Mouse (Mus musculus) forebrain, embryonic 12.5 days (tissue): ENCODE measurements around the gene Ddah2. TPM values are rescaled to one million over a fixed set of nuclear protein-coding genes. Genes with fewer than 3 reads are reported as not detected.
"Not testable (repeated sequence)": the region's sequence is repeated elsewhere in the genome, so short reads cannot be mapped to it uniquely, and the experiment has no call there.

Source experiments
- ATAC-seq: fragments of 200-750 bp; cut with Nextera tagmentation; 2 replicates; pipeline ENCODE4 v1.8.0; 2017; ENCODE audit warnings: moderate TSS enrichment; ENCODE audit not compliant: low FRiP score
- H3K27ac ChIP-seq: fragments of 300-500 bp; sonication (generic); 2 replicates; pipeline ENCODE4 v1.5.1; 2016; ENCODE audit warnings: mild to moderate bottlenecking
- H3K27me3 ChIP-seq: fragments of 300-500 bp; sonication (generic); 2 replicates; pipeline ENCODE4 v1.6.1; 2016; ENCODE audit warnings: mild to moderate bottlenecking
- H3K36me3 ChIP-seq: fragments of 300-500 bp; sonication (generic); replicated peaks from 2 replicates; pipeline ENCODE4 v1.6.1; 2016; ENCODE audit warnings: mild to moderate bottlenecking
- H3K4me1 ChIP-seq: fragments of 300-500 bp; sonication (generic); 2 replicates; pipeline ENCODE4 v1.6.1; 2016
- H3K4me2 ChIP-seq: fragments of 300-500 bp; sonication (generic); 2 replicates; pipeline ENCODE4 v1.6.1; 2016; ENCODE audit warnings: mild to moderate bottlenecking, moderate library complexity
- H3K4me3 ChIP-seq: fragments of 300-500 bp; sonication (generic); replicated peaks from 2 replicates; pipeline ENCODE4 v1.5.1; 2016; ENCODE audit warnings: mild to moderate bottlenecking
- H3K9ac ChIP-seq: fragments of 300-500 bp; sonication (generic); 2 replicates; pipeline ENCODE4 v1.6.1; 2016; ENCODE audit warnings: mild to moderate bottlenecking
- H3K9me3 ChIP-seq: fragments of 300-500 bp; sonication (generic); 2 replicates; pipeline ENCODE4 v1.6.1; 2016
- WGBS: fragments of 180-500 bp; shearing (Covaris S2); methylation state at CpG from one replicate; pipeline ENCODE4 v1.1.7; 2016; 5-methylcytosine and 5-hydroxymethylcytosine counted together
- polyA plus RNA-seq: library from polyadenylated mRNA; unstranded; fragments of >200 nt; fragmentation: Nextera tagmentation; extraction: Ambion mirVana; gene quantifications from 2 replicates; pipeline ENCODE4 v1.2.1, GENCODE M21; 2016

The Ddah2 gene
- polyA plus RNA-seq, 1 experiment from 2014 or later: 513 TPM

- no peak for ATAC-seq
- no peaks in the 10 kb centered on the region for H3K27me3 ChIP-seq
- no peak overlapping the region for H3K27ac ChIP-seq
- H3K4me1 ChIP-seq: peaks cover 28% of the 10 kb centered on the region
- H3K9me3 ChIP-seq: no peaks in the 10 kb centered on the region
- no peak overlapping the region for H3K4me3 ChIP-seq
- no peak overlapping the region for H3K9ac ChIP-seq
- H3K4me2 ChIP-seq: no peak overlapping the region
- H3K36me3 ChIP-seq: no peaks in the 10 kb centered on the region
- 90% methylated on average over 11 of the region's 11 CpGs for WGBS
Observed at GRCm38 (mm10) chr17:35031272-35031671, 27.6 kb upstream of the Ddah2 start.

- Histone ChIP-seq H3K4me2 (no peak overlapping the region), H3K4me3 (no peak overlapping the region), H3K27ac (no peak overlapping the region)
Observed at GRCm38 (mm10) chr17:35031880-35032279, 27.0 kb upstream of the Ddah2 start.

DNA sequence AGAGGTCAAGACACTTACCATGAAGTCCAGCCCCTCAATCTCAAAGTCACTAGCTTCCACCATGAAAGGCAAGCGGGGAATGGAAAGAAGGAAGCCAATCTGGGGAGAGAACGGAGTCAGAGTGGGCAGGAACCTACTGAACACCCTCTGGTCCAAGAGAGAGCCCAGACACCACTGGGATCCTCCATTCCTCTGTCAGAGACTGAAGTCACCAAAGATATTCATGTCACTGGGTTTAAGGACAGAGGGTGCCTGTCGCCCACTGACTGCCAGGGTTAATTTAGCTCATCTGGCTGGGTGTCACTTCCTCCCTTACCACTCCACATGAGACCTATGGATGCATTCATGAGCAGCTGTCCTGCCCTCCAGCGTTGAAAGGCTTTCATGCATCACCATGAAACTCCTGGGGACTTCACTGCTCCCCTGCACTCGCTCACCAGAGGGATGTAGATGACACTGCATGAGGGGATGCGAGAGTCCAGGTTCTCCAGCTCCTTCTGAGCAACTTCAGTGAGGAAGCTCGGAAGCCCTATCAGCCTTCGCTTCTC, 26.4 kb upstream of the Ddah2 start:
- H3K9ac ChIP-seq: no peak overlapping the region
- no peak overlapping the region for H3K4me2 ChIP-seq

More at GRCm38 (mm10) chr17:35031880-35032279, 27.0 kb upstream of the Ddah2 start:
- Histone ChIP-seq H3K36me3 (no peaks in the 10 kb centered on the region), H3K9me3 (no peaks in the 10 kb centered on the region), H3K4me1 (peaks cover 24% of the 10 kb centered on the region), H3K27me3 (no peaks in the 10 kb centered on the region), H3K9ac (no peak overlapping the region)
- WGBS: 82% methylated on average over 7 of the region's 7 CpGs
- no peak for ATAC-seq

GRCm38 (mm10) chr17:35033703-35034102, 25.1 kb upstream of the Ddah2 start:
- H3K4me3 ChIP-seq, H3K27me3 ChIP-seq, H3K4me1 ChIP-seq, ATAC-seq, H3K9me3 ChIP-seq, H3K36me3 ChIP-seq, H3K27ac ChIP-seq, H3K9ac ChIP-seq, H3K4me2 ChIP-seq: not testable (repeated sequence)
- 78% methylated on average over 1 of the region's 1 CpGs for WGBS

More for the DNA sequence above, 26.4 kb upstream of the Ddah2 start:
- peaks cover 19% of the 10 kb centered on the region for H3K4me1 ChIP-seq
- H3K36me3 ChIP-seq: no peaks in the 10 kb centered on the region
- H3K4me3 ChIP-seq: no peak overlapping the region
- no peak for ATAC-seq
- no peak overlapping the region for H3K27ac ChIP-seq
- WGBS: 79% methylated on average over 8 of the region's 8 CpGs
- no peaks in the 10 kb centered on the region for H3K27me3 ChIP-seq
- no peaks in the 10 kb centered on the region for H3K9me3 ChIP-seq

- 86% methylated on average over 6 of the region's 6 CpGs for WGBS
- Histone ChIP-seq H3K9ac (no peak overlapping the region), H3K27ac (no peak overlapping the region), H3K4me1 (peaks cover 6% of the 10 kb centered on the region), H3K4me2 (no peak overlapping the region), H3K27me3 (no peaks in the 10 kb centered on the region), H3K9me3 (no peaks in the 10 kb centered on the region), H3K36me3 (no peaks in the 10 kb centered on the region), H3K4me3 (no peak overlapping the region)
- ATAC-seq: no peak
Observed at GRCm38 (mm10) chr17:35034896-35035295, 23.9 kb upstream of the Ddah2 start.

GRCm38 (mm10) chr17:35039121-35039873, 19.5 kb upstream of the Ddah2 start:
- H3K4me3 ChIP-seq: no peak overlapping the region

DNA sequence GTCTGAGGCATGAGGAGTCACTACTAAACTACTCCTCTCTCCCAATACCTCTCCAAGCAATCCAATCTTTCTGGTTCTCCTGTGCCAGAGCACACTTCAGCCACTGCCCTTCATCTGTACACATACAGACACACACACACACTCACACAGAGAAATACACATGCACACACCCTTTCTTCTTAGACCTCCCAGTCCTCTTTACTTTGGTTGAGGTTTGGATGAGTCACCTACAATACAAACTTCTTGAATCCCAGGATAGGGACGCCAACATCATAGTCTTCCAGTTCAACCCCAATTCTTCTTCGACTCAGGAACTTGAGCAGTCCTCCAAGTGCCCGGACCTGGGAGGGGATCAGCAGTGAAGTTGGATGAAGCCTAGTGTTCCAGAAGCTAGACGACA, 15.0 kb upstream of the Ddah2 start:
- Histone ChIP-seq H3K36me3 (no peaks in the 10 kb centered on the region), H3K4me3 (no peak overlapping the region), H3K27me3 (no peaks in the 10 kb centered on the region), H3K9me3 (no peaks in the 10 kb centered on the region), H3K9ac (no peak overlapping the region), H3K4me2 (no peak overlapping the region), H3K27ac (no peak overlapping the region), H3K4me1 (peaks cover 29% of the 10 kb centered on the region)
- 90% methylated on average over 4 of the region's 4 CpGs for WGBS
- ATAC-seq: no peak

More at GRCm38 (mm10) chr17:35039121-35039873, 19.5 kb upstream of the Ddah2 start:
- no peaks in the 10 kb centered on the region for H3K36me3 ChIP-seq
- no peak for ATAC-seq
- WGBS: 90% methylated on average over 11 of the region's 11 CpGs
- no peaks in the 10 kb centered on the region for H3K27me3 ChIP-seq
- no peak overlapping the region for H3K9ac ChIP-seq
- no peak overlapping the region for H3K4me2 ChIP-seq
- no peaks in the 10 kb centered on the region for H3K9me3 ChIP-seq
- no peak overlapping the region for H3K27ac ChIP-seq
- H3K4me1 ChIP-seq: no peaks in the 10 kb centered on the region

DNA sequence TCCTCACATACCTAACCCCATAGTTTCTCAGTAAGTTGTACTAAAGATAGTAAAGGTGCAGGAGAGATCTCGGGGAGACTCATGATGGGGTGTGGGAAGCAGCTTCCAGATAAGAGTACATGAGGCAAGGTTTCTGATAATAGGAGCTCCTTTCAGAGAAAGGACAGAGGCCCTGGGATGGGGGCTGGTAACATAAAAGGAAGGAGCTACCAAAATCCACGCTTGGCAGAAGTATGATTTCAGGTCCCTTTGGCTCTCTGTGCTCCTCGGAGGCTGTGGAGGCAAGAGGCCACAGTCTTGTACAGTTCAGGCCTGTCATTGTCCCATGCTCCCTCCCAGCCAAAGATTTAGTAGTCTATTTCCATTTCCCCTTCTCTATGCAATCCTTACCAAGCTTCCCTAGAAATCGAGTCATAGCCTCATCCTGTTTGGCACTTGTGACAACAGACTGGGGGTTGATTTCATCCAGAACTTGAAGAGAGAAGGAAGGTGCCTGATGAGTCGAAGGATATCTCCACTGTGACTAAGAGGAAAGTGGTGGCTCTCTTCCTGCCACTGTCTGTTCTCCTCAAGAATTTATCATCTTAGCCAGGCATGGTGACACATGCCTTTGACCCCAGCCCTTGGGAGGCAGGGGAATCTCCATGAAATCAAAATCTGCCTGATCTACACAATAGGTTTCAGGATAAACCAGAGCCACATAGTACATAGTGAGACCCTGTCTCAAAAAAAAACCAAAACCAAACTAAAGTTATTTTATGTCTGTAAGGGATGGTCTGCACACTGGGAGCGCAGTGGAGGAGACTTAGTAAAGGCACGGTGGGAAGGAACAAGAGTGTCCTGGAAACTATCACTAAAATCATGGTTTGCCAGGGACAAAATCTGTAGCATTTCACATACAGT, 13.7 kb upstream of the Ddah2 start:
- H3K4me3 ChIP-seq: peak overlapping the region; percentile 54
- no peaks in the 10 kb centered on the region for H3K36me3 ChIP-seq
- no peaks in the 10 kb centered on the region for H3K9me3 ChIP-seq
- H3K9ac ChIP-seq: peak overlapping the region; percentile 88
- no peak overlapping the region for H3K27ac ChIP-seq
- H3K4me2 ChIP-seq: peak overlapping the region; percentile 93
- H3K4me1 ChIP-seq: peaks cover 43% of the 10 kb centered on the region
- no peaks in the 10 kb centered on the region for H3K27me3 ChIP-seq
- no peak for ATAC-seq
- 89% methylated on average over 7 of the region's 7 CpGs for WGBS

DNA sequence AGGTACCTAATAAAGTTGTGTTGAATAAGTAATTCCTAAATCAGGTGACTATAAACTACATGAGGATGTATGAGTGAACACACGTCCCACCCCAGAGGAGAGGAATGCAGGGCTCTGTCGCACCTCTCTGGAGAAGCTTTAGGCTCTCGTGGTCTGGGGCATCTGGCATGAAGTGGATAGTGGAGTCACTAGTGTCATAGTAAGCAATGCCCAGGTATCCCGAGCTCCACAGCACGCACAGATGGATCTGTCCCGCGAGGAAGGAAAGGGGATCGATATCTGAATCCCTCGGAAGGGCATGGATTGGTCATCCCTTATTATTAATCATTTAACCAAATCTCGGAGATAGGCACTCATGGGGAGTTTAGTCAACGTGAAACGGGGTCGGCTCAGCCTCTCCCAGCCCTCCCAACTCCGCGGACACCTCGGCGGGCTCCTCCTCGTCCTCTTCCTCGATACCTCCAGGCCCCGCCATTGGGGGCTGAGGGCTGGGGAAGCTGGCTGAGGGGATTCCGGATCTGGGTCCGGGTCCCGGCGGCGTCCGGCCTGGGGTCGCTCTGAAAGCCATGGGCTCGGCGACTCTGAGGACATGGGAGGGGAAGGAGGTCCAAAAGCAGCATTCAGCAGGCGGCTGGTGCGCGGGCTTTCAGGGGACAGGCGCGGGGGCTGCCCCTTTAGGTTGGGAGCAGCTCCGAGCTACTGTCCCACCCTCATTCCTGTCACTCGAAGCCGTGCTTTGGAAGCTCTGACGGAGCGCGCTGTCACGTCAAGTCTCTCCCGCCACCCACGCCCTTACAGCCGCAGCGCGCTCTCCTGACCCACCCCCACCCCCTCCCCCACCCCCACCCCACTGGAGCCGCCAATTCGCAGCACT, 12.8 kb upstream of the Ddah2 start:
- peaks cover 45% of the 10 kb centered on the region for H3K4me1 ChIP-seq
- peak overlapping the region; percentile 93 for H3K4me2 ChIP-seq
- ATAC-seq: peak; percentile 73
- WGBS: 7% methylated on average over 47 of the region's 48 CpGs
- no peaks in the 10 kb centered on the region for H3K36me3 ChIP-seq
- no peaks in the 10 kb centered on the region for H3K9me3 ChIP-seq
- H3K4me3 ChIP-seq: peak overlapping the region; percentile 54
- no peaks in the 10 kb centered on the region for H3K27me3 ChIP-seq
- peak overlapping the region; percentile 90 for H3K27ac ChIP-seq
- peak overlapping the region; percentile 88 for H3K9ac ChIP-seq

DNA sequence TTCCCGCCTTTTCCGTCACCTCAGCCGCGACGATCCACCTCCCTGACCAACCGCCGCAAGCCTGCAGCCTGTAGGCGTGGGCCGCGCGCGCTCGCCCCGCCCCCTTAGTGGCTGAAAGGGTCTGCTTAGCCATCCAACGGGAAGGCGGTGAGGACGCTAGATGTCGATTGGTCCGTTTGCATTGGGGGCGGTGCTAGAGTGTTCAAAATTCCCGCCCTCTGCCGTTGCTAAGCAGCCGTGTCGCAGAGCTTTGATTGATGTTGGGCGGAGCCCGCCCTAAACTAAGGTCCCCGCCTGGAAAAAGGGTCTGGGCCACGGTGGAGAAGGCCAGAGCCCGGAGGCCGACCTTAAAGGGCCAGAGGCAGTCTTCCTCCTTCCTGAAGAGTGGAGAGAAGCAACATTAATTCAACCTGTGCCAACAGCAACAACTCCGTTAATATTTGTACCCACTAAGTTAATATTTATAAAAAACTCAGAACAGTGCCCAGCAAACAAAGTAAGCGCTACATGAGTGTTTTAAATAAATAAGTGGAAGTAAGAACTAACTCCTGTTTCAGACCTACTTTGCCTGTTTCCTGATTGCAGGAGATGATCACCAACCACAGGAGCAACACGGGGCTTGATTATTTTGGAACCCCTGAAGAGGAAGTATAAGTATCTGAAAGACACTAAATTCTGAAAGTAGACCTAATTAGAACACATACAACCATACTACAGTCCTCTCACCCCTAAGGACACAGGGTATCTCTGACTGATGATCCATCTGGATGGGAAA, 12.0 kb upstream of the Ddah2 start, which contains the start of gene Msh5:
Gene Msh5, minus strand, starts transcription at position 65 of the 775 bp plus-strand sequence.
- Histone ChIP-seq H3K27me3 (no peaks in the 10 kb centered on the region), H3K4me1 (peaks cover 53% of the 10 kb centered on the region), H3K36me3 (no peaks in the 10 kb centered on the region), H3K27ac (peak within 1 kb of the TSS; percentile 90), H3K4me2 (peak within 1 kb of the TSS; percentile 93), H3K9ac (peak within 1 kb of the TSS; percentile 88), H3K4me3 (peak within 1 kb of the TSS; percentile 54), H3K9me3 (no peaks in the 10 kb centered on the region)
- peak; percentile 97 for ATAC-seq
- 3% methylated on average over 33 of the region's 33 CpGs for WGBS

DNA sequence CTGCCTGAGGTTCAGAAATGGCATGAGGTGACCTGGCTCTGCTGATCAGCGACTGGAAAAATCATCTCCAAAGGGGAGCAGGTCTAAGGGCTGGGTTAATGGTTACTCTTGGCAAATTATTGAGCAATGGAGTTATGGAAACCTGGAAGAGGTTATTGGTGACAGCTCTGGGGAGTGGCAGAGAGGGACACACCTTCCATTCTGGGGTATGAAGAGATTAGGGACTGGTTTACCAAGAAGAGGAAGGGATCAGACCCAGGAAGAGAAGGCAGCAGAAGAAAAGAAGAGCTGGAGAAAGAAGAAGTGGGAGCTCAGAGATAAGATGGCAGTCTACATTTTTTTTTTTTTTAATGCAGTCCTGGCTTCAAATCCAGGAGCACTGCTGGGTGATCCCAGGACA, 11.1 kb upstream of the Ddah2 start:
- no peak overlapping the region for H3K4me2 ChIP-seq
- H3K27ac ChIP-seq: peak overlapping the region; percentile 53; the same call in 1 of the 2 replicates
- H3K27me3 ChIP-seq: no peaks in the 10 kb centered on the region
- H3K4me3 ChIP-seq: no peak overlapping the region
- peaks cover 61% of the 10 kb centered on the region for H3K4me1 ChIP-seq
- H3K9me3 ChIP-seq: no peaks in the 10 kb centered on the region
- WGBS: 59% methylated on average over 1 of the region's 1 CpGs
- H3K36me3 ChIP-seq: peaks cover 4% of the 10 kb centered on the region
- no peak for ATAC-seq
- no peak overlapping the region for H3K9ac ChIP-seq
